Mouse (Mus musculus) right cerebral cortex, postnatal 25 days (tissue): ENCODE measurements at regions not wholly inside any gene's neighbourhood (a gene's known extent, or its start where the extent isn't known, plus 50 kb on each side); places are given as distances from the start of the nearest gene placed in this dataset.
A peak's percentile ranks its signal among the peaks of the same experiment; 100 is the strongest.

Experiments
- DNase-seq: peaks from one replicate; pipeline ENCODE4 v3.0.0; 2022

GRCm38 (mm10) chr2:61453490-61454281 is 124.7 kb upstream of the Tank start:
- DNase-seq = no peak

- DNase-seq = no peak
Observed at GRCm38 (mm10) chr2:61452581-61452980, 125.8 kb upstream of the Tank start.

GRCm38 (mm10) chr2:61450731-61451130 is 127.7 kb upstream of the Tank start:
- no peak for DNase-seq

GRCm38 (mm10) chr2:61436591-61436990 is 141.8 kb upstream of the Tank start:
- no peak for DNase-seq

- no peak for DNase-seq
Observed at GRCm38 (mm10) chr2:61407881-61408280, 170.5 kb upstream of the Tank start.

- no peak for DNase-seq
Observed at GRCm38 (mm10) chr2:61406104-61406751, 172.2 kb upstream of the Tank start.

GRCm38 (mm10) chr2:61405261-61405660 is 173.1 kb upstream of the Tank start:
- no peak for DNase-seq

GRCm38 (mm10) chr2:61402588-61403487 is 175.5 kb upstream of the Tank start:
- DNase-seq = no peak

GRCm38 (mm10) chr2:61401636-61402587 is 176.5 kb upstream of the Tank start:
- DNase-seq = peak; percentile 27

- DNase-seq = no peak
Observed at GRCm38 (mm10) chr2:61398633-61399032, 179.8 kb upstream of the Tank start.

GRCm38 (mm10) chr2:61389622-61390021 is 188.8 kb upstream of the Tank start:
- DNase-seq = no peak

- no peak for DNase-seq
Observed at GRCm38 (mm10) chr2:61389207-61389606, 189.2 kb upstream of the Tank start.

- DNase-seq = no peak
Observed at GRCm38 (mm10) chr2:61387561-61387960, 190.8 kb upstream of the Tank start.

GRCm38 (mm10) chr2:61386966-61387365 is 191.4 kb upstream of the Tank start:
- no peak for DNase-seq

- no peak for DNase-seq
Observed at GRCm38 (mm10) chr2:61384467-61384866, 193.9 kb upstream of the Tank start.

GRCm38 (mm10) chr2:61383744-61384295 is 194.6 kb upstream of the Tank start:
- no peak for DNase-seq

- DNase-seq = no peak
Observed at GRCm38 (mm10) chr2:61379076-61379475, 199.3 kb upstream of the Tank start.

- DNase-seq = no peak
Observed at GRCm38 (mm10) chr2:61378297-61378696, 200.1 kb upstream of the Tank start.

- DNase-seq = no peak
Observed at GRCm38 (mm10) chr2:61377756-61378155, 200.6 kb upstream of the Tank start.

GRCm38 (mm10) chr2:61362606-61363005 is 215.8 kb upstream of the Tank start:
- no peak for DNase-seq

GRCm38 (mm10) chr2:61361394-61361793 is 217.0 kb upstream of the Tank start:
- DNase-seq = no peak

GRCm38 (mm10) chr2:61354104-61354503 is 224.3 kb upstream of the Tank start:
- no peak for DNase-seq
